Mouse (Mus musculus) gastrocnemius, postnatal 25 days (tissue): ENCODE results near the gene Galnt16. TPM values are rescaled to one million over a fixed set of nuclear protein-coding genes. Genes with fewer than 3 reads are reported as not detected.

ENCODE experiments used
- DNase-seq: peaks from one replicate; pipeline ENCODE4 v3.0.0; 2022
- total RNA-seq, 2 experiments: library from RNA; stranded (reverse); gene quantifications; 1 replicate in 1 of 2; 2 replicates in 1 of 2; pipeline ENCODE4 v1.2.3; 2021

Gene Galnt16
- total RNA-seq, 2 experiments from 2014 or later, result 3.9 to 6.0 TPM

DNA sequence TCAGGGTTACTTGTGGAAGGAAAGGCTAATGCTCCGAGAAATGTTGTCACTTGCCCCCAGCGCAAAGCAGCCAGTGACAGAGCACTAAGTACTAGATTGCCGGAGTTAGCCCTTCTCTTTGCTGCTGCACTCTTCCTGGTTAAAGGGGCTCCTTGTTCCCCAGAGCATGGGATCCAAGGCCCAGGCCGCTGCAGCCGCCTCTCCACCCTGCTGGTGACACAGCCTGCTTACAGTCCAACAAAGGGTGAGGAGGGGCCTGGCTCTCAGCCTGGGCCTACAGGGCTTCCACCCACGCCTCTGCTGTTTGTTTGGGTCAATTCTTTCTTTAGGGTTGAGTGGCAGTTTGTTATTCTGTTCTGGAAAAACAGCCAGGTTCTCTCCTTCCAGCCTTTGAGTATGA is 80.7 kb downstream of the Galnt16 start:
- DNase-seq, result peak; percentile 66

DNA sequence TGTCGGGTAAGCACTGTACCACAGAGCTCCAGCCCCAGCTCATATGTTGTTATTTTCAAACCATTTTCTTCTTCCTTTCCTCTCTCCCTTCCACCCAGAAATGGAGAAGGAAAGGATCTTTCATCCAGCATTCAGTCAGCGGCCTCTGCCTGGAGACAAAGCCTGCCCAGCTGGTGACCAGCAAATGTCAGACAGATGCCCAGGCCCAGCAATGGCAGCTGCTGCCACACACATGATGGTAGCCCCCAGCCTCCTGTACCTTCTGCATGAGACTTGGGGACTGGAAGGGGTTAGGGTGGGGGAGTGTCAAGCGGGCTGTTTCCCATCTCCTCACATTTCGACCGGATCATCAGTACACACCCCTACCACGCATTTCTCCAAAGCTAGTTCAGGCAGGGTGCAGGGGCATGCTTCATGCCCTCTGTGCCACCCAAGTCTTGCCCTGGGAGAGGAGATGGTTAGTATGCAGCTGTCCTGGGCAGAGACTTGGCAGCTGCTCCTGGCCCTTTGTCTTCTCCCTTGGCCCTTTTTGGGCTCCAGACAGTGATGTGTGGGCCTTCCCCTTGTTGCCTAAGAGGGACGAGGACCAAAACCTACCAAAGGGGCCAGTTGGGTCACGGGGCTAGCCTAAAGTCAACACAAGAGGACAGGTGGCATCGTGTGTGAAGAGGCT is 83.7 kb downstream of the Galnt16 start:
- no peak for DNase-seq

DNA sequence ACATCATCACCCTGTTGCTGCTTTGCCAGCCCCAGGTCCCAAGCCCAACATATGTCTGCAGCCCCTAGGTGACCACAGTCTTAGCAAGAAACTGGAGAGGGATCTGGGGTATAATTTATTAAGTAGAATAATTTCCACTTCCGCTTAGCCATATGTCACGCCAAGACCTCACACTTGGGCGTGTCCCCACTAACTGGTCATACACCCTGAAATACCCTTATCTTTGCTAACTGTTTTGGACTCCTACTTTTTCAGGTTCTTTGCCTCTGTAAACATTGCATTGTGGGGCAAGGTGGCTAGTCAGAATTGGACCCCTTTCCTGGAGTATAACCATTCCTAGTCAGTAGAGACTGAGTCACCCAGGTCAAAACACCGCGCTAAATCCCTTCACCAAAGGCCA is 84.4 kb downstream of the Galnt16 start:
- DNase-seq, result no peak

DNA sequence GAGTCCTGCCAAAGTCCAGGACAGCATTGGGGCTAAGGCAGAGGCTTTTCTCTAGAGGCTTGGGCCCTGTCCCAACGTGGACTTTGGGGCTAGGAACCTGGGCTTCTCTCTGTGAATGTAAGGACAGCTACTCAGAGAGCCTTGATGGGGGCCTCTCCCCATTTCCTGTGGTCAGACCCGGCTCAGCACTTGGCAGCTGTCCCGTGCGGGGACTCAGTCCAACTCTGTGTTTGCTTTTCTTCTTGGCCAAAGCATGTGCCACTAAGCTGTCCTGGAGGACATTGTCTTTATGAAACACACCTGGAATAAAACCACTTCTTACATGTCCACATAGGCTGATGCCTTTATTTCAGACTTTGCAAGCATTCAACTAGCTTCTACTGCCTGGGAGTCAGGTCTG is 85.5 kb downstream of the Galnt16 start:
- no peak for DNase-seq

DNA sequence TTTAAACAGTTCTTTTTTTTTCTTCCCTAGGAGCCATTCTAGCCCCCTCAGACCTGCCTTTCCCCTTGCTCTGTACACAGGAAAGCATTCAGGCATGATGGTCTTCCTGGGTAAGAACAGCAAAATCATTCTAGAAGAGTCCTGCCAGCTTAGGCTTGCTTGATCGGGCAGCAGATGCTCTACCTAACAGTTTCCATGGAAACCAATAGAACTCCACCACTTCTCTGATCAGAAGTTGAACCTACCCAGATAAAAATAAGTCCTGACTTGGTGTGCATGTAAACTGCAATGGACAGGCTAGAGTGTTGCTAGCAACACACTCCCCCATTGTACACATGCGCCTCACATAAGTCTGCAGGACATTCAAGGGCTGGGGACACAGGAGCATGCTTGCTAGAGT is 86.1 kb downstream of the Galnt16 start:
- DNase-seq, result no peak

DNA sequence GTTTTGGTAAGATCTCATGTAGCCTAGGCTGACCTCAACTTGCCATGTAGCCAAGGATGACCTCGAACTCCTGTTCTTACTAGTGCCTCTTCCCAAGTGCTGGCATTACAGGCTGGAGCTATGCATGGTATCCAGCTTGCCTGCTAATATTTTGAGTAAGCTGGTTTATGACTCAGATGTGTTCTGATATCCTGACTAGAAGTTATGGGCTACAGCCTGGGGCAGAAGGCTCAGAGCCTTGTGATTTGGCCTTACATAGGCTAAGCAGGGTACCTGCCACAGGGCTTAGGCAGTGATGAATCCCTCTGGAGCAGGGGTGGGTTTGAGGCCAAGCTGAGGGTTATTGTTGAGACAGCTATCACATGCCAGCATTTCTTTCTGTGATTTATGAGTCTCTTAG is 90.5 kb downstream of the Galnt16 start:
- no peak for DNase-seq

DNA sequence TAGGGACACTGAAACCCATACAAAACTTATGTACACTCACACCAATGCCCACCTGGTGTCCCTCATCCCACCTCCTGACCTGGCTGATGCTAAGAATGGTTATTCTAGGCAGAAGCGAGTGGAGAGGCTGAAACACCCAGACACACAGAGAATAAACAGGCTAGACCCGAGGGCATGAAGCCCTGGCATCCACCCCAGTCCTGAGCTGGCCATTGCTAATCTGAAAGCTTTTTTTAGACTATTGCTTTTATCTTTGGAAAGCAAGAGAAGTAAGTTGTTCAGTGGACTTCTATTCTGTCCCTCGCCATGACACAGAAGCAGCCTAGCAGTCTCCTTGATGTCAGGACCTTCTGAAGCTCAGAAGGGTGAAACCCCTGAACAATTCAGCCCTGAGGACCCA is 91.9 kb downstream of the Galnt16 start:
- no peak for DNase-seq

DNA sequence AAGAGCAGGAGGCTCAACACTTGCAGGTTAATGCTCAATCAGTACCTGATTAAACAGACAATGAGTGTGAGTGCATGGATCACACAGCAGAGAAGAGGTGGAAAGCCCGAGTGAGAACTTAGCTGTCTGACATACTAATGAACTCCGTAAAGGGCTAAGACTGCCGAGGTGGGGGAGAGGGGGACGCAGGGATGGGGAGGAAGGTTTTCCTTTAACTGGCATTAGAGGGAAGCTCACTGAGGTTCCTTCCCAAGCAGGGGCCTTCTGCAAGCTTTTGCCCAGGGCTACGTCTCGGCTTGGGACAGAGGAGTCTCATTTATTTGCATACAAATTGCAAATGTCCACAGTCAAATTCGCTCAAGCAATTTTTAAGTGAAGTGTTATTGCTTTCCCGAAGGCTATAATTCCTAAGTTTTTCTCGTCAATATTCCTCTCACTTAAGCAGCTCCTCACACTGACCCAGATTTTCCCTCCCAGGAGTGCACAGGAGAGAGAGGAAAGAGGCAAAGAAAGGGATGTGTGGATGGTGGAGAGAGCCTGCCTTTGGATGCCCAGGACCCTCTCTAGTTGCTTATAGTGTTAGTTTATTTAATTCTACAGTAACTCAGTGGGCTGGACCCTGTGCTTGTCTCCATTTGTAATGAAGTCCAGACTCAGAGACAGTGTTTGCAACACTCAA is 94.2 kb downstream of the Galnt16 start:
- DNase-seq, result no peak

DNA sequence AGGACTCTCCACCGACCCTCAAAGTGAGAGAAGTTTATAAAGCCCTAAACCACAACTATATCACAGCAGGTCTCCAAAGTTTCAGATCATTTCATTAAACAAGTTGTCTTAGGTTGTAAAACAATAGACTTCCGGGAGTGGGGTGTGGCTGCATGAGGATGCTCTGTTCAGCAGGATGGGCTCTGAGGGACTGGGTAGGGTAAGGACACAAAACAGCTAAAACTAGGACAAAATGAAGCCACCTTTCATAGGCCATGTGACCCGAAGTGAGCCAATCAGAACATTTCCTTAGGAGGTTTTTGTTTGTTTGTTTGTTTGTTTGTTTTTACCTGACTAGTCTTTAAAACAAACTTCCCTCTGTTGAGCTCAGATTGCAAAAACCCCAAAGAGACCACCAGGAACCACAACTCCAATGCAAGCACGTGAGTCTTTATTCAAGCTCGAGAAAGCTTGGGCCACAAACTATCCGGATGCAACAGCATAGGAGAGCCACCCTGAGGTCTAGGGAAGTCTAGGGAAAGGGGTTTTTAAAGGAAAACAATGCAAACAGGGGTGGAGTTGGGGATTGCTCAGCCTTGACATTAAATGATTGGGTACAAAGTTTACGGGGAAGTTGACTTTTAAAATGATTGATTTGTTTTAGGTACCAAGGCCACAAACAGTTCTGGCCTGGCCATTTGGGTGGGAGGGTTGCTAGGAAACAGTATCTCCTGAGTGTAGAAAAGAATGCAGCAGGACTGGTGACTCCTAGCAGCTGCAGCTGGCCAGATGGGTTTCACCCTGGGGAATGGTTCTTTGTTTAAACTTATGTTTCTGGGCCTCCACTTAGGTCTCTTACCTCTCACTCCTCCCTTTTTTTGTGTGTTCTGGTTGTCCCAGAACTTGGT is 97.5 kb downstream of the Galnt16 start:
- DNase-seq, result no peak

DNA sequence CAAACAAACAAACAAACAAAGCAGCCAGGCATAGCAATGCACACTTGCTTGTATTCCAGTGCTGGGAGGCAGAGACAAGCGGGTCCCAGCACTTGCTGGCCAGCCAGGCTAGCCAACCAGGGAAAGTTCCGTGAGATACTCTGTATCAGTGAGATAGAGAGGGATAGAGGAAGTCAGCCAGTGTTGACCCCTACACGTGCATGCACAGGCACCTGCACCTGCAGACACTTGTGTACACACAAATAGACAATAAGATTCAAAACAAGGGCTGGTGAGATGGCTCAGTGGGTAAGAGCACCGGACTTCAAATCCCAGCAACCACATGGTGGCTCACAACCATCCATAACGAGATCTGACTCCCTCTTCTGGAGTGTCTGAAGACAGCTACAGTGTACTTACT is 102.4 kb downstream of the Galnt16 start:
- DNase-seq, result no peak

DNA sequence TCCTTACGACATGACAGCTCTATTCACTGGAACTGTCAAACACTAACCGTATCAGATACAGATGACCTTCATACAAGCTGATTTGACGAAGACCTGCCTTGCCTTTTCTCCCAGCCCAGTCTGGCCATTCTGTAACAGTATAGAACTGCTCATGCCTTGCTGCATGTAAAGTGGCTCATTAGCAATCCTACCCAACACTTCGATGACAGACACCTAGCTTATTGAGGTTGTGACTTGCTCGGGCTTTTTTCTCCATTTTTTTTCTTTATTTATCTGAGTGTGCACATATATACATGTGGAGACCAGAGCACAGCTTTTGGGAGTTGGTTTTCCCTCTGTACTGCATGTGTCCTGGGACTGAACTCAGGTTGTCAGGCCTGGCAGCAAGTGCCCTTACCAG is 113.7 kb downstream of the Galnt16 start:
- no peak for DNase-seq

DNA sequence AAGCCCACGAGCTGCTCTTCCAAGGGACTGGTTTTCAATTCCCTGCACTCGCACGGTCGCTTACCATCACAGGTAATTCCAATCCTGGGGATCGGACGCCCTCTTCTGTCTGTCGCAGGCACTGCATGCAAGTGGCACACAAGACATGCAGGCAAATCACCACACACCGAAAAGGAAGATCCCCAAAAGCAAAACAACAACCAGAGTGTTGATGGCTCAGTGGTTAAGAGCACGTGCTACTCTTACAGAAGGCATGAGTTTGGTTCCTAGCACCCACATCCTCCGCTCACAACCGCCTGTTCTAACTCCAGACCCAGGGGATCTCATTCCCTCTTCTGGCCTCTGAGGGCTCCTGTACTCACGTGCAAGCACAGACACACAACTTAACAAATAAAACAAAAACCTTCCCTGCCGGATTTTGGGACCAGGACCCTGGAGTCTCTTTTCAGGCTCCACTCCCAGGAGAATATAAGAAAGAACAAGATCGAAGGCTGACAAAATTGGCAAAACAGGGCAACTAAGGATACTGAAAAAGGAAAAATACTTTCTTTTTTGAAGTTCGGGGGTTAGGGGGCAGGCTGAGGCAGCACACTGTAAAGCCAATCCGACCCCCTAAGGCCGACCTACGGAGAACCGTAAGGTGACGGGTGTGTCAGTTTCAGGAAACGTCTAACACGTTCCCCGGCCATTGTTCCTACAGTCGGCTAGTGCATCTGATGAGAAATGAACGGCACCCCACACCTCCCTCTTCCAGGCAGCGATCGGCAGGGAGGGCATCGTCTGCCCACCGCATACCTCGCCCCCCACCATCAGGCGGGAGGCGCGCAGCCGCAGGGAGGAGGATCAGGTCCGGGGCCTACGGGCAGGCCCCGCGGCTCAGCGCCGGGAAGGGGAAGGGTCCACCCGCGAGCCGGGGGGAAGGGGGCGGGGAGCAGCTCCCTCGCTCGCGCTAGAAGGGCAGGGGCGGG is 124.9 kb downstream of the Galnt16 start:
- no peak for DNase-seq

DNA sequence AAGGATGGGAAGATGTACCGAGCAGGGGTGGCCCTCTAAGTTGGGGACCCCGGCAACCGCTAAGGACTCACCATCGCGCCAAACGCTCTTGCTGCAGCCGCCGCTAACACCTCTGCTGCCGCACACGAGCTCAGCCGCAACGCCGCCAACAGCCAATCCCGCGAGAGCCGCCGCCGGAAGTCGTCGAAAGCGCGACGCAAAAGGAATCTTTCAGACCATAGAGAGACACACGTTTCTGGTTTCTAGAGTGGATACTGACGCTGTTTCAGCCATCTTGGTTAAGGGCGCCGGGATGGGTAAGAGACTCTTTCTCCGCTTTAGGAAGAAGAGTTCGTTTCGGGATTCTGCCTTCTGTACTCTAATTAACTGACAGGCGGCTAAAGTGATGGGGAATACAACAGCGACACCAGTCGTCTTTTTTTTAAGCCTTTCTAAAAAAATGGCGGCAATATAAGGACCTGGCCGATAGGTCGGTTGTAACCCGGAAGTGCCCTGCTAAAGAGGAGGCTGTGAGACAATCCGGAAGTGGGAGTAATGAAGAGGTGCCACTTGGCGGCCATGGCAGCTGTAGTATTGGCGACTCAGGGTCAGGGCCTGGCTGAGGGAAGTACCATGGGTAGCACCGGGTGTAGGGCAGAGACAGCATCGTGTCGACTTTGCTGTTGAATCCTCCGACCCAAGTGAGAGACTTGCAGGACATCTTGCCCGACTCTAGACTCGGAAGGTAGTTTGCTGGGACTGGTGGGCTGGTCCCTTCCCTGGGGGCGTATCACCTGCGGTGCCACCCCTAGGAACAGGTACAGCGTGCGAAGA is 125.8 kb downstream of the Galnt16 start, which contains the start of the genes Slc39a9 and Erh:
Slc39a9 (plus strand) TSS at position 191 of the 813 bp plus-strand sequence.
Erh (minus strand) TSS at position 649 of the 813 bp plus-strand sequence.
- peak; percentile 91 for DNase-seq

DNA sequence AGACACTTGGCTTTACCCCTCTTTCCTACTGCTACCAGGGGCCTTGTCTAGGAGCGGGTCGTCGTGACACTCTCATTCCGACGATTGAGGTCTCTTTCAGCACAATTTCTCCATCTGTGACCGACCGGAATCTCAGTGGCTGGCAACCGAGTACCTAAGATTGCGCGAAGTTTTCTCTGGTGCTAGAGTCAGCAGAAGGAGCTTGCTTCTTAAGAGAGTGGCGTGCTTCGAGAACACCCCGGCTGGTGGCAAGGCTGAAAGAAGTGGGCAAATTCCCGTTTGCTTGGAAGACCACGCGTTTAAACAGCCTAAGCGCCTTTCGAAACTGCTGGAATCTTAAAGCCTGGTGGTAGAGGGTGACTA is 126.4 kb downstream of the Galnt16 start:
- DNase-seq, result no peak

DNA sequence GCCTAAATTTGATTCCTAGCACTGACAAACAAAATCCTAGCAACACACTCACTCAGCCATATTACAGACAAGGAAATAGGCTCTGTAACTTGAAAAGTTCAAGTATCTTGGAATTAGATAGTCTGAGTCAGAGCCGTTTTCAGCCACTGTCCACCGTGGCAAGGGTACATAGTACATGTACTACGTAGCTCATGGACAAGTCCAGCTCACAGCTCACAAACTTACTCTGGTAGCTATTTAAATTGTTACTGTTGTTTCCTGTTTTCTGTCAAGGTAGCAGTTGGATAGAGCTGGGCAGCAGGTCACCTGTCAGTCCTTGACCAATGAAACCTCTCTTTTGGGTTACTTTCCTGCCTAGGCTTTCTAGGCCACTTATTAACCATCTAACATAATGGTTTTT is 128.3 kb downstream of the Galnt16 start:
- DNase-seq, result no peak

DNA sequence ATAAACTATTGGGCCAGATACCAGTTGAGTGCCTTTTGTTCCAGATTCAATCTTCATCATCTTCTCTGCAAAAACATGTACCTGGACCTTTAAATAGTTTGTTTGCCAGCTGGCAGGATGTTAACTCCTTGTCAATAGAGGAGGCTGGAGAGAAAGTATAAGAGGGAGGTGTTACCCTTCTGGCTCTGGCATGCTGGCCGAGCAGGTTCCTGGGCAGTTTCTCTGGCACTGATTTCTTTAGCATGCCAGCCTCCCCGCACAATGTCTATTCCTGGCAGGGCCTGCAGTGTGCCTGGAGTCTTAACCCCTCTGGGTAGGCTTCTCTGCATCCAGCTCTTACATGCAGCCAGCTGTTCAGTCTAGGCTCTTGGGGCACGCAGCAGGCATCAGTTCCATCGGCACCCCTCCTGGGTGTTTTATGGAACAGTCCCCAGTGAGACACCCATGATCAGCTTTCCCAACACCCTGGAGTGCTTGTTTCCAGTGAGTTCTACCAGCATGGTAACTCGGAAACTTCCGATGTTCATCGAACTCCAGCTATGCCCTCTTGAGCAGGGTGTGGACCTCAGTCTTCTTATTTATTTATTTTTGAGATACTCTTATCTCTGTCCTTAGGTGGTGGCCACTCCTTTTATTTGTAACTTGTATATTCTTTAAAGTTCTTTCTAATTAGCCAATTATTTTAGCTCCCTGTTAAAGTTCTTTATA is 136.0 kb downstream of the Galnt16 start:
- no peak for DNase-seq

DNA sequence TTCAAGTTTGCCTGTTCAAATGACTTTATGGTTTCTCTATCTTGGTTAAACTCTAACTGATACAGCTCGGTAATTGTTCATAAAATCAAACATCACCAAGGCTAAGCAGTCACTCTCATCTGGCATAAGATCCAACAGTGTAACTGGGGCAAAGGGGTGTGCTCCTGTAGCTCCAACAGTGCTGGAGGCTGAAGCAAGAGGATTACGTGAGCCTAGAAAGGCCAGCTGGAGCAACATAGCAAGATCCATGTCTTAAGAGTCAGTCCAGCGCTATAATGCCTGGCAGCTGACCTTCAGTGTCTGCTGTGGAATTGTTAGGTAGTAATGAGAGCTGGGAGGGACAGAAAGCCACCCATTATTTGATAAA is 136.6 kb downstream of the Galnt16 start:
- no peak for DNase-seq

DNA sequence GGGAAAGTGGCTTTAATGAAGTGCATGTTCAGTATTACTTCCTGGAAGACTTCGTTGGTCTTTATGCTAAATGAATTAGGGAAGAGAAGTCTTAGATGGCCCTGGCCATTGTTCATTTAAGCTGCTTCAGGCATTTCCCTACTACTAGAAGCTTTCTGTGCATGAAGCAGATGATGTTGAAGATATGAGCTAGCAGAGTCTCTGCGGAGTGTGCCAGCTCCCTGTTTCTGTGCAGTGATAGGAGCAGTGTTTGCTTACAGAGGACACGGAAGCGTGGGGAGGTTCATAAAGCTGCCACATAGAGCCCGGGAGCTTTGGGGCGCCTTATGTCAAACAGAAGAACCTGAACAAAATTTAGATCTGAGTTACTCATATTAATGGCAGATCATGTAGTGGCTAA is 140.6 kb downstream of the Galnt16 start:
- no peak for DNase-seq

DNA sequence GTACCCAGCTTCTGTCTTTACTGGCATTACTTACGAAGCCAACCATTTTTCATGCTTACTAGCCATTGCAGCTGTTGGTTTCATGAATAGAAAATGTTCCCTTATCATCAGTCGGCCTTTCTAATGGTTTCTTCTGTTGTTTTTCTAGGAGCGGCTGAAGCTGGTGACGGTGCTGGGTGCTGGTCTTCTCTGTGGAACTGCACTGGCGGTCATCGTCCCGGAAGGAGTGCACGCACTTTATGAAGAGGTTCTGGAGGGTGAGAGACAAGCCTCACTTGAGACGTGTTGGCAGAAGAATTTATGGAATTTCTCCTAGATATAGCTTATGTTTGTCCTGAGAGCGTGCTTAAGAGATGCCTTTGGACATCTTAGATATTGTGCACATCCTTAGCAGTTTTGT is 144.2 kb downstream of the Galnt16 start:
- no peak for DNase-seq

DNA sequence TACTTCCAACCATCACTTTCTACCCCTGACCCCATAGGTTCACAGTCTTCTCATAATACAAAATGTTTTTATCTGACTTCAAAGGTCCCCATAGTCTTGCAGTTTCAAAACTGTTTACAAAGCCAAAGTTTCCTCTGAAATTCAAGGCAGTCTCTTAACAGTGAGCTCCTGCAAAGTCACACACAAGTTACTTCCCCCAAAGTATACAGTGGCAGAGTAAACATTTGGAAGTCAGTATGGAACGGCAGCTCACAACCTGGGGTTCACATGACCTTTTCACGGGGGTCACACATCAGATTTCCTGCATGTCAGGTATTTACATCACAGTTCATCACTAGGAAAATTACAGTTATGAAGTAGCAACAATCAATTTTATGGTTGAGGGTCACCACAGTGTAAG is 145.9 kb downstream of the Galnt16 start:
- no peak for DNase-seq
